Comparison of ENCODE assay signal across 8 mouse cellular contexts in the genomic region with DNA sequence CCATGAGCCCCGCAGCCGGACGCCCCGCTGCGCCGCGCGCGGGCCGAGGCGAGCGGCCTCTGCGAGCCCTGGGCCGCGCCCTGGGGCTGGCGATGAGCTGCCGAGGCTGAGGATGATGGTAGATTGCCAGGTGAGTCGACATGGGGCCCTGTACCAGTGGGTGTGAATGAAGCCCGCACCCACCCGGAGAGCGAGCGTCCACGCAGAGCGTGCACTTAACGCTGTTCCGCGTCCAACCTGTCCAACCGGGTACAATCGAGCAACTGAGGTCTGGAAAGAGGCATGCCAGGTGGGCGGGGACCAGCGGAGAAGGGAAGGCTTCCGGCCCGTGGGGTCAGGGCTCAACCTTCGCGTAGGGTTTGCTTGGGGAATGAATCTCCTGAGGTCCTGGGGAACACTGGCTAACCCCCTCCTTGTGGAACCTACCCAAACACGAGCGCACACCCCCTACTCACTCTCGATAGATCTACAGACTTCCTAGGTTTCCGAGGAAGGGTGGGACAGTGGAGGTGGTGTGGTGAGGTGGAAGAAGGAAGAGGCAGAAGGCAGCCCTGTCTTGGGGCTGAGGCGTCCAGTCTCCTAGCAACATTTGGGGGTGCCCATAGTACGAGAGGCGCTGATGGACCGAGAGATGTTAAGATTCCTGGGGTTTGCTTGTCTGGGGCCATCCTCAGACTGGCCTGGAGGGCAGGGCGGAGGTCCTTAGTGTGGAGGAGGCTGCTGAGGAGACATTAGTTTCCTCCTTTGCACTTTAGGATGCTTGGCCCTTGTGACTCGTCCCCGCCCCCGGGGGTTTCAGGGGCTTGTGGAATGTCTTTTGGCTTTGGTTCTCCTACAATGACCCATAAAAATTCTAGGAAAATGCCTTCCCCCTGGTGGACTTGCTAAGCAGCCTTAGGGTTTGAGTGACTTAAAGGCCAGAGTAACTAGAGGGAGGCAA. TPM values are rescaled to one million over a fixed set of nuclear protein-coding genes. Genes with fewer than 3 reads are reported as not detected.
A peak's percentile ranks its signal among the peaks of the same experiment; 100 is the strongest.
DNase-seq lines count a peak whose midpoint lies in the region; ATAC-seq and TF ChIP-seq lines count a peak whose summit lies in the region.

No protein-coding gene starts in this region.

- no peak for DNase-seq in lung, adult 2 months
- DNase-seq in lung, postnatal 14 days: no peak
- peak; percentile 59 for DNase-seq in cerebellum, adult 11 months
- DNase-seq in lung, postnatal 10 days: peak; percentile 50
- no peak for DNase-seq in ovary, adult 18-20 months (ENCODE audit: low spot score)

- WGBS in lung, adult 2 months: 4% methylated on average over 47 of the region's 47 CpGs
- WGBS in intestine, embryonic 16.5 days: 5% methylated on average over 47 of the region's 47 CpGs
- 4% methylated on average over 47 of the region's 47 CpGs for WGBS in small intestine, adult 2 months

- no peaks in the 10 kb centered on the region for H3K9me3 ChIP-seq in intestine, embryonic 16.5 days (ENCODE audit: control insufficient read depth, low read length)

- peaks cover under 1% of the 10 kb centered on the region; the same call in 1 of the 2 replicates for H3K36me3 ChIP-seq in intestine, embryonic 16.5 days (ENCODE audit: control insufficient read depth, insufficient read depth, low read length)
- H3K36me3 ChIP-seq in small intestine, adult 2 months (ENCODE audit: control insufficient read depth, insufficient read depth, low read length): no peaks in the 10 kb centered on the region

- no peaks in the 10 kb centered on the region for H3K27me3 ChIP-seq in intestine, embryonic 16.5 days (replicated peaks; ENCODE audit: control insufficient read depth, insufficient read depth, low read length)
- no peaks in the 10 kb centered on the region for H3K27me3 ChIP-seq in small intestine, adult 2 months (ENCODE audit: control insufficient read depth, insufficient read depth, low read length)

- H3K4me3 ChIP-seq in lung, adult 2 months (replicated peaks; ENCODE audit: extremely low read depth, low read depth, low read length): peak overlapping the region; percentile 71
- H3K4me3 ChIP-seq in embryonic fibroblast, embryonic 13.5 days (ENCODE audit: insufficient read depth, low read length): peak overlapping the region; percentile 52
- peak overlapping the region; percentile 77 for H3K4me3 ChIP-seq in intestine, embryonic 16.5 days (ENCODE audit: low read length)
- H3K4me3 ChIP-seq in small intestine, adult 2 months (ENCODE audit: low read depth, low read length): peak overlapping the region; percentile 96

- ATAC-seq in intestine, embryonic 16.5 days: peak; percentile 58

- peak; percentile 11; the same call in 1 of the 2 replicates for TF ChIP-seq POLR2A in lung, adult 2 months (IDR thresholded peaks at IDR 0.05; ENCODE audit: borderline replicate concordance, extremely low read depth, low read depth, low read length)
- no peak; the same call in 1 of the 2 replicates for TF ChIP-seq POLR2A in embryonic fibroblast, embryonic 13.5 days (IDR thresholded peaks at IDR 0.05; ENCODE audit: low read depth, low read length)
- TF ChIP-seq POLR2A in small intestine, adult 2 months (IDR thresholded peaks at IDR 0.05; ENCODE audit: low read depth, low read length): peak; percentile 1; the same call in 1 of the 2 replicates

- H3K9ac ChIP-seq in intestine, embryonic 16.5 days (ENCODE audit: low read depth, low read length): peak overlapping the region; percentile 86

- no peak for TF ChIP-seq CTCF in lung, adult 2 months (IDR thresholded peaks at IDR 0.05; ENCODE audit: insufficient read depth, low read length)
- no peak for TF ChIP-seq CTCF in embryonic fibroblast, embryonic 13.5 days (IDR thresholded peaks at IDR 0.05; ENCODE audit: borderline replicate concordance, insufficient read depth, low read length)
- TF ChIP-seq CTCF in small intestine, adult 2 months (IDR thresholded peaks at IDR 0.05; ENCODE audit: extremely low read depth, insufficient read length, insufficient replicate concordance, low read depth, low read length): no peak

- H3K4me1 ChIP-seq in lung, adult 2 months (ENCODE audit: control insufficient read depth, insufficient read depth, low read length): peaks cover 12% of the 10 kb centered on the region
- 0 out of 2 replicates have a peak, but pooled peaks cover 4% of the 10 kb centered on the region for H3K4me1 ChIP-seq in embryonic fibroblast, embryonic 13.5 days (ENCODE audit: control insufficient read depth, insufficient read depth, low read length)
- H3K4me1 ChIP-seq in intestine, embryonic 16.5 days (ENCODE audit: control insufficient read depth, insufficient read depth, low read length): peaks cover 25% of the 10 kb centered on the region
- H3K4me1 ChIP-seq in small intestine, adult 2 months (ENCODE audit: control insufficient read depth, insufficient read depth, insufficient read length, low read length): peaks cover 49% of the 10 kb centered on the region

- H3K27ac ChIP-seq in embryonic fibroblast, embryonic 13.5 days (ENCODE audit: insufficient read depth, low read length): no peak overlapping the region
- H3K27ac ChIP-seq in intestine, embryonic 16.5 days (ENCODE audit: low read length): peak overlapping the region; percentile 76
- H3K27ac ChIP-seq in small intestine, adult 2 months (ENCODE audit: insufficient read depth, low read depth, low read length): peak overlapping the region; percentile 84

- H3K4me2 ChIP-seq in intestine, embryonic 16.5 days (ENCODE audit: low read depth, low read length): peak overlapping the region; percentile 98

RNA-seq across cellular contexts. Expression of gene Ralgds, which starts 0.8 kb away (rescaled TPM):
- 83.5 and 84.1 TPM in 2 replicates for polyA plus RNA-seq in lung, adult 2 months (2012; rRNA removed)
- 26.5 and 36.9 TPM in 2 replicates for polyA plus RNA-seq in embryonic fibroblast, embryonic 13.5 days (2011; ENCODE audit: insufficient read length, low read depth, missing spikeins)
- polyA plus RNA-seq in intestine, embryonic 16.5 days (2015; fragmentation: Nextera tagmentation; extraction: Ambion mirVana): 19.1 and 21.5 TPM in 2 replicates
- polyA plus RNA-seq in small intestine, adult 2 months (2012; rRNA removed): 51.2 and 110 TPM in 2 replicates

RNA-seq across cellular contexts. Expression of gene Gm10134, which starts 7.8 kb away (rescaled TPM):
- polyA plus RNA-seq in lung, adult 2 months (2012; rRNA removed): 1.1 TPM in 2 replicates
- polyA plus RNA-seq in embryonic fibroblast, embryonic 13.5 days (2011; ENCODE audit: insufficient read length, low read depth, missing spikeins): not detected in 2 replicates
- polyA plus RNA-seq in intestine, embryonic 16.5 days (2015; fragmentation: Nextera tagmentation; extraction: Ambion mirVana): 7.4 and 10.3 TPM in 2 replicates
- polyA plus RNA-seq in small intestine, adult 2 months (2012; rRNA removed): 0.57 TPM in 1 of 2 replicates, not detected in the other

RNA-seq across cellular contexts. Expression of gene Gbgt1, which starts 17.0 kb away (rescaled TPM):
- 5.1 and 5.6 TPM in 2 replicates for polyA plus RNA-seq in lung, adult 2 months (2012; rRNA removed)
- polyA plus RNA-seq in embryonic fibroblast, embryonic 13.5 days (2011; ENCODE audit: insufficient read length, low read depth, missing spikeins): not detected in 2 replicates
- polyA plus RNA-seq in intestine, embryonic 16.5 days (2015; fragmentation: Nextera tagmentation; extraction: Ambion mirVana): 4.4 and 4.6 TPM in 2 replicates
- 4.7 and 4.8 TPM in 2 replicates for polyA plus RNA-seq in small intestine, adult 2 months (2012; rRNA removed)

RNA-seq across cellular contexts. Expression of gene Mrps2, which starts 45.8 kb away (rescaled TPM):
- polyA plus RNA-seq in lung, adult 2 months (2012; rRNA removed): 22.2 and 25.1 TPM in 2 replicates
- polyA plus RNA-seq in embryonic fibroblast, embryonic 13.5 days (2011; ENCODE audit: insufficient read length, low read depth, missing spikeins): 33.1 and 37.4 TPM in 2 replicates
- 61.1 and 66.9 TPM in 2 replicates for polyA plus RNA-seq in intestine, embryonic 16.5 days (2015; fragmentation: Nextera tagmentation; extraction: Ambion mirVana)
- polyA plus RNA-seq in small intestine, adult 2 months (2012; rRNA removed): 16.4 and 21.0 TPM in 2 replicates

RNA-seq across cellular contexts. Expression of gene 1700007K13Rik, which starts 47.6 kb away (rescaled TPM):
- polyA plus RNA-seq in lung, adult 2 months (2012; rRNA removed): 7.4 and 10.5 TPM in 2 replicates
- 6.6 and 6.8 TPM in 2 replicates for polyA plus RNA-seq in embryonic fibroblast, embryonic 13.5 days (2011; ENCODE audit: insufficient read length, low read depth, missing spikeins)
- polyA plus RNA-seq in intestine, embryonic 16.5 days (2015; fragmentation: Nextera tagmentation; extraction: Ambion mirVana): 0.23 TPM in 1 of 2 replicates, not detected in the other
- not detected in 2 replicates for polyA plus RNA-seq in small intestine, adult 2 months (2012; rRNA removed)

Comparison
In these comparisons a context has a peak if more than half of its experiments do, and no peak if none do; other contexts are left out.
1. DNase-seq: peak in cerebellum, adult 11 months (single experiment) and lung, postnatal 10 days (single experiment); none in lung, adult 2 months (single experiment), lung, postnatal 14 days (single experiment) and ovary, adult 18-20 months (single experiment).
2. Peak in every context shown above with its lines, with median percentiles within 50 percentile points of each other: H3K4me3 ChIP-seq.